ENCODE assay signal across 25 mouse cellular contexts in the genomic region with DNA sequence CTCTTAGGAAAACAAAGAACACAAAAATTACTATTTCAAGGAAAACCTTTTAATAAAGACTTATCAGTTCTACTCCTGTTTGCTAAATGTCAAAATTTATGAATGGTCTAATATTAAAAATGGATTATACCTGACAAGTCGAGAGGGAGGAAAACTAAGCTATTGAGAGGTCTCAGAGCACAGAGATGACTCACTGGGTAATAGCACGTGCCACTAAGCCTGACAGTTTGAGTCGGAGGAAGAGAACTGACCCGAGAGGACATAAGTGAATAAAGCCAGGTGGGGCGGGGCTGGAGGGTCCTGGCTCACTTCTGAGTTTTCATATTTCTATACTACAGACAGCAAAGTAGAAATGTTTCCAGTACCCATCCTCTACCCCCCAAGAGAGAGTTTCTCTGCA. TPM values are rescaled to one million over a fixed set of nuclear protein-coding genes. Genes with fewer than 3 reads are reported as not detected.
A peak's percentile ranks its signal among the peaks of the same experiment; 100 is the strongest.
DNase-seq lines count a peak whose midpoint lies in the region; ATAC-seq and TF ChIP-seq lines count a peak whose summit lies in the region.
"Had no signal": no experiment of that assay in that cellular context is flagged by ENCODE, and none has a peak within 500 bp of the region (broad histone marks: within the 10 kb centered on the region; RNA-seq: fewer than 3 reads in every experiment).

No protein-coding gene starts in this region.

- H3K4me2 ChIP-seq in heart, embryonic 13.5 days: 0 out of 2 replicates have a peak overlapping the region, but pooled peaks have one; percentile 9
- H3K4me2 ChIP-seq in liver, embryonic 12.5 days: peak overlapping the region; percentile 97
- peak overlapping the region; percentile 75 for H3K4me2 ChIP-seq in CH12.LX (ENCODE audit: insufficient read depth, low read depth, poor library complexity, severe bottlenecking)
- H3K4me2 ChIP-seq in liver, embryonic 15.5 days: peak overlapping the region; percentile 95
- H3K4me2 ChIP-seq: embryonic facial prominence, embryonic 15.5 days; heart, embryonic 11.5 days; heart, embryonic 15.5 days; hindbrain, embryonic 15.5 days had no signal

- no peak for DNase-seq in heart, postnatal 4 days
- DNase-seq in liver (no peak), CH12.LX (ENCODE audit: extremely low read depth) (no peak)
- no peak for DNase-seq in lung, postnatal 10 days
- DNase-seq: adrenal gland, postnatal 10 days; cerebellum, adult 11 months; cerebellum, adult 2 months; cerebellum, adult 9-11 months; cerebellum, postnatal 25 days; gastrocnemius, postnatal 10 days; gastrocnemius, postnatal 36 days; heart, postnatal 10 days had no signal

- peaks cover 23% of the 10 kb centered on the region for H3K4me1 ChIP-seq in heart, embryonic 13.5 days
- peaks cover 49% of the 10 kb centered on the region for H3K4me1 ChIP-seq in liver, embryonic 12.5 days
- peaks cover 10 to 54% of the 10 kb centered on the region in 2 experiments for H3K4me1 ChIP-seq in CH12.LX (ENCODE audit: control insufficient read depth in 1 of 2, insufficient read depth in 2 of 2)
- peaks cover 43% of the 10 kb centered on the region for H3K4me1 ChIP-seq in liver, embryonic 15.5 days (replicated peaks)

- no peaks in the 10 kb centered on the region for H3K27me3 ChIP-seq in heart, embryonic 13.5 days (replicated peaks)
- no peaks in the 10 kb centered on the region for H3K27me3 ChIP-seq in liver, embryonic 12.5 days (replicated peaks)
- H3K27me3 ChIP-seq in CH12.LX (replicated peaks): no peaks in the 10 kb centered on the region
- no peaks in the 10 kb centered on the region for H3K27me3 ChIP-seq in liver, embryonic 15.5 days
- H3K27me3 ChIP-seq: embryonic facial prominence, embryonic 12.5 days; embryonic facial prominence, embryonic 15.5 days; forebrain, embryonic 13.5 days; heart, embryonic 15.5 days; hindbrain, embryonic 12.5 days; hindbrain, embryonic 15.5 days; intestine, embryonic 15.5 days had no signal

- peaks cover 48% of the 10 kb centered on the region for H3K36me3 ChIP-seq in heart, embryonic 13.5 days
- peaks cover 63% of the 10 kb centered on the region for H3K36me3 ChIP-seq in liver, embryonic 12.5 days
- H3K36me3 ChIP-seq in CH12.LX (replicated peaks in 1 of 2; ENCODE audit: control insufficient read depth in 1 of 2, insufficient read depth in 1 of 2, low read length in 1 of 2): peaks cover 42 to 66% of the 10 kb centered on the region in 2 experiments
- H3K36me3 ChIP-seq in liver, embryonic 15.5 days (replicated peaks): peaks cover 58% of the 10 kb centered on the region

- no peak overlapping the region for H3K9ac ChIP-seq in heart, embryonic 13.5 days
- H3K9ac ChIP-seq in liver, embryonic 12.5 days: 0 out of 2 replicates have a peak overlapping the region, but pooled peaks have one; percentile 94
- peak overlapping the region; percentile 84; the same call in 1 of the 2 replicates for H3K9ac ChIP-seq in CH12.LX (ENCODE audit: insufficient read depth, low read depth)
- no peak overlapping the region for H3K9ac ChIP-seq in liver, embryonic 15.5 days
- H3K9ac ChIP-seq: embryonic facial prominence, embryonic 15.5 days; forebrain, embryonic 13.5 days; heart, embryonic 15.5 days; hindbrain, embryonic 15.5 days; intestine, embryonic 15.5 days had no signal

- no peak overlapping the region for H3K4me3 ChIP-seq in heart, embryonic 13.5 days
- no peak overlapping the region for H3K4me3 ChIP-seq in liver, embryonic 12.5 days
- no peak overlapping the region for H3K4me3 ChIP-seq in CH12.LX (replicated peaks in 1 of 3; ENCODE audit: low read depth in 2 of 3, low read length in 2 of 3, poor library complexity in 1 of 3)
- H3K4me3 ChIP-seq in liver, embryonic 15.5 days (replicated peaks): peak overlapping the region; percentile 4; the same call in 1 of the 2 replicates
- H3K4me3 ChIP-seq: embryonic facial prominence, embryonic 12.5 days; forebrain, embryonic 13.5 days; hindbrain, embryonic 12.5 days; hindbrain, embryonic 15.5 days; intestine, embryonic 15.5 days had no signal

- dilution Hi-C loops in CH12.LX (cut with MboI; ENCODE audit: extremely low pct_ligation_motif_present, extremely low pct_unique_long_range_greater_than_20kb, low sequenced_read_pairs): no loop called here

- in situ Hi-C loops in CH12.LX (cut with MboI; ENCODE audit: low pct_ligation_motif_present, low pct_unique_long_range_greater_than_20kb, low sequenced_read_pairs): no loop called here

- no peaks in the 10 kb centered on the region for H3K9me3 ChIP-seq in heart, embryonic 13.5 days
- no peaks in the 10 kb centered on the region for H3K9me3 ChIP-seq in liver, embryonic 12.5 days (replicated peaks)
- no peaks in the 10 kb centered on the region for H3K9me3 ChIP-seq in CH12.LX (replicated peaks; ENCODE audit: low read length)
- H3K9me3 ChIP-seq in liver, embryonic 15.5 days (replicated peaks): no peaks in the 10 kb centered on the region
- H3K9me3 ChIP-seq: embryonic facial prominence, embryonic 12.5 days; embryonic facial prominence, embryonic 15.5 days; forebrain, embryonic 10.5 days; forebrain, embryonic 13.5 days; heart, embryonic 15.5 days; hindbrain, embryonic 12.5 days; hindbrain, embryonic 15.5 days; intestine, embryonic 15.5 days had no signal

- 78% methylated on average over 5 of the region's 5 CpGs for WGBS in heart, embryonic 13.5 days
- 80% methylated on average over 5 of the region's 5 CpGs for WGBS in liver, embryonic 12.5 days (ENCODE audit: insufficient replicate concordance)
- 74% methylated on average over 5 of the region's 5 CpGs for WGBS in liver, embryonic 15.5 days (ENCODE audit: insufficient replicate concordance)

- no peak for TF ChIP-seq POLR2A in CH12.LX (IDR thresholded peaks at IDR 0.05; ENCODE audit: low read depth, low read length)

- H3K79me2 ChIP-seq in CH12.LX (replicated peaks; ENCODE audit: control insufficient read depth, extremely low read depth, insufficient read depth, poor library complexity, severe bottlenecking): peaks cover 33% of the 10 kb centered on the region

- no peak overlapping the region for H3K27ac ChIP-seq in heart, embryonic 13.5 days (replicated peaks)
- no peak overlapping the region for H3K27ac ChIP-seq in liver, embryonic 12.5 days
- H3K27ac ChIP-seq in CH12.LX (ENCODE audit: insufficient read depth, low read depth): no peak overlapping the region
- no peak overlapping the region for H3K27ac ChIP-seq in liver, embryonic 15.5 days (replicated peaks)
- H3K27ac ChIP-seq: embryonic facial prominence, embryonic 12.5 days; embryonic facial prominence, embryonic 15.5 days; forebrain, embryonic 10.5 days; forebrain, embryonic 13.5 days; heart, embryonic 15.5 days; hindbrain, embryonic 12.5 days; hindbrain, embryonic 15.5 days; intestine, embryonic 15.5 days had no signal

- TF ChIP-seq CTCF in CH12.LX (conservative IDR thresholded peaks at IDR 0.05 in 1 of 2, IDR thresholded peaks at IDR 0.05 in 1 of 2; ENCODE audit: low read depth in 2 of 2, low read length in 2 of 2): no peak

- TF ChIP-seq RAD21 in CH12.LX (IDR thresholded peaks at IDR 0.05; ENCODE audit: low read depth, low read length): no peak

- no peak for ATAC-seq in heart, embryonic 13.5 days (ENCODE audit: extremely low read depth, insufficient number of reproducible peaks, low FRiP score, low TSS enrichment)
- no peak for ATAC-seq in liver, embryonic 12.5 days
- no peak for ATAC-seq in liver, embryonic 15.5 days (ENCODE audit: insufficient read depth)
- ATAC-seq: forebrain, embryonic 13.5 days; forebrain, embryonic 16.5 days; intestine, embryonic 15.5 days had no signal

- no peak for TF ChIP-seq EP300 in CH12.LX (IDR thresholded peaks at IDR 0.05; ENCODE audit: low read length)

RNA-seq across cellular contexts. Expression of gene Donson, which starts 2.2 kb away (rescaled TPM):
- 13.9 and 15.0 TPM in 2 replicates for polyA plus RNA-seq in heart, embryonic 13.5 days (2015; fragmentation: Nextera tagmentation; extraction: Ambion mirVana)
- total RNA-seq in heart, postnatal 4 days (2021): 10 to 100 TPM; 15.5 to 15.7 TPM
- 48.4 and 54.9 TPM in 2 replicates for polyA plus RNA-seq in liver, embryonic 12.5 days (2016; fragmentation: Nextera tagmentation; extraction: Ambion mirVana)
- 62.5 and 63.2 TPM in 2 replicates for total RNA-seq in CH12.LX (2012; rRNA removed)
- 63.9 and 71.5 TPM in 2 replicates for total RNA-seq in CH12.LX (2014; rRNA removed)
- 47.6 and 51.9 TPM in 2 replicates for polyA plus RNA-seq in CH12.LX (2012; ENCODE audit: insufficient read length, low read depth)
- polyA plus RNA-seq in liver, embryonic 15.5 days (2015; fragmentation: Nextera tagmentation; extraction: Ambion mirVana): 32.8 and 34.7 TPM in 2 replicates

RNA-seq across cellular contexts. Expression of gene Son, which starts 39.1 kb away (rescaled TPM):
- 76.4 and 78.3 TPM in 2 replicates for polyA plus RNA-seq in heart, embryonic 13.5 days (2015; fragmentation: Nextera tagmentation; extraction: Ambion mirVana)
- 100 to 1,000 TPM; 234 to 236 TPM for total RNA-seq in heart, postnatal 4 days (2021)
- 60.5 and 65.0 TPM in 2 replicates for polyA plus RNA-seq in liver, embryonic 12.5 days (2016; fragmentation: Nextera tagmentation; extraction: Ambion mirVana)
- total RNA-seq in CH12.LX (2012; rRNA removed): 126 and 152 TPM in 2 replicates
- 206 and 235 TPM in 2 replicates for total RNA-seq in CH12.LX (2014; rRNA removed)
- polyA plus RNA-seq in CH12.LX (2012; ENCODE audit: insufficient read length, low read depth): 237 and 271 TPM in 2 replicates
- polyA plus RNA-seq in liver, embryonic 15.5 days (2015; fragmentation: Nextera tagmentation; extraction: Ambion mirVana): 36.7 and 39.5 TPM in 2 replicates

RNA-seq across cellular contexts. Expression of gene Gart, which starts 39.6 kb away (rescaled TPM):
- 72.6 and 77.2 TPM in 2 replicates for polyA plus RNA-seq in heart, embryonic 13.5 days (2015; fragmentation: Nextera tagmentation; extraction: Ambion mirVana)
- 10 to 100 TPM; 71.2 to 77.2 TPM for total RNA-seq in heart, postnatal 4 days (2021)
- 158 and 160 TPM in 2 replicates for polyA plus RNA-seq in liver, embryonic 12.5 days (2016; fragmentation: Nextera tagmentation; extraction: Ambion mirVana)
- 517 and 601 TPM in 2 replicates for total RNA-seq in CH12.LX (2012; rRNA removed)
- 347 and 356 TPM in 2 replicates for total RNA-seq in CH12.LX (2014; rRNA removed)
- 722 and 821 TPM in 2 replicates for polyA plus RNA-seq in CH12.LX (2012; ENCODE audit: insufficient read length, low read depth)
- 57.4 and 65.8 TPM in 2 replicates for polyA plus RNA-seq in liver, embryonic 15.5 days (2015; fragmentation: Nextera tagmentation; extraction: Ambion mirVana)

RNA-seq across cellular contexts. Expression of gene Cryzl1, which starts 42.4 kb away (rescaled TPM):
- polyA plus RNA-seq in heart, embryonic 13.5 days (2015; fragmentation: Nextera tagmentation; extraction: Ambion mirVana): 51.4 and 58.5 TPM in 2 replicates
- 10 to 100 TPM; 29.7 to 31.2 TPM for total RNA-seq in heart, postnatal 4 days (2021)
- polyA plus RNA-seq in liver, embryonic 12.5 days (2016; fragmentation: Nextera tagmentation; extraction: Ambion mirVana): 40.3 and 40.9 TPM in 2 replicates
- 75.7 and 115 TPM in 2 replicates for total RNA-seq in CH12.LX (2012; rRNA removed)
- 111 and 125 TPM in 2 replicates for total RNA-seq in CH12.LX (2014; rRNA removed)
- 105 and 126 TPM in 2 replicates for polyA plus RNA-seq in CH12.LX (2012; ENCODE audit: insufficient read length, low read depth)
- 33.5 and 33.7 TPM in 2 replicates for polyA plus RNA-seq in liver, embryonic 15.5 days (2015; fragmentation: Nextera tagmentation; extraction: Ambion mirVana)

RNA-seq across cellular contexts. Expression of gene Itsn1, which starts 42.7 kb away (rescaled TPM):
- polyA plus RNA-seq in heart, embryonic 13.5 days (2015; fragmentation: Nextera tagmentation; extraction: Ambion mirVana): 19.5 and 20.0 TPM in 2 replicates
- total RNA-seq in heart, postnatal 4 days (2021): 10 to 100 TPM; 37.9 to 50.7 TPM
- 47.5 and 52.3 TPM in 2 replicates for polyA plus RNA-seq in liver, embryonic 12.5 days (2016; fragmentation: Nextera tagmentation; extraction: Ambion mirVana)
- total RNA-seq in CH12.LX (2012; rRNA removed): 33.2 and 46.3 TPM in 2 replicates
- total RNA-seq in CH12.LX (2014; rRNA removed): 32.5 and 35.9 TPM in 2 replicates
- 54.5 and 68.6 TPM in 2 replicates for polyA plus RNA-seq in CH12.LX (2012; ENCODE audit: insufficient read length, low read depth)
- polyA plus RNA-seq in liver, embryonic 15.5 days (2015; fragmentation: Nextera tagmentation; extraction: Ambion mirVana): 46.4 and 50.4 TPM in 2 replicates

Comparison
In these comparisons a context has a peak if more than half of its experiments do, and no peak if none do; other contexts are left out.
1. H3K9ac ChIP-seq: peak in liver, embryonic 12.5 days (single experiment) and CH12.LX (single experiment); none in heart, embryonic 13.5 days (single experiment) and liver, embryonic 15.5 days (single experiment).
2. H3K4me2 ChIP-seq: peak in every context shown above with its lines; median percentile 97 in liver, embryonic 12.5 days; 95 in liver, embryonic 15.5 days; 75 in CH12.LX; 9 in heart, embryonic 13.5 days.